Mouse (Mus musculus) midbrain, embryonic 12.5 days (tissue): ENCODE data around the gene Inpp5a. TPM values are rescaled to one million over a fixed set of nuclear protein-coding genes. Genes with fewer than 3 reads are reported as not detected.
A peak's percentile ranks its signal among the peaks of the same experiment; 100 is the strongest.

Experiments
- ATAC-seq: fragments of 200-750 bp; cut with Nextera tagmentation; 2 replicates; pipeline ENCODE4 v1.8.0; 2017; ENCODE audit warnings: low read depth, moderate TSS enrichment, moderate library complexity; ENCODE audit not compliant: low FRiP score
- H3K27ac ChIP-seq: fragments of 300-500 bp; sonication (generic); replicated peaks from 2 replicates; pipeline ENCODE4 v1.5.1; 2016; ENCODE audit warnings: mild to moderate bottlenecking
- H3K27me3 ChIP-seq: fragments of 300-500 bp; sonication (generic); 2 replicates; pipeline ENCODE4 v1.6.1; 2016; ENCODE audit warnings: mild to moderate bottlenecking
- H3K36me3 ChIP-seq: fragments of 300-500 bp; sonication (generic); 2 replicates; pipeline ENCODE4 v1.6.1; 2016
- H3K4me1 ChIP-seq: fragments of 300-500 bp; sonication (generic); 2 replicates; pipeline ENCODE4 v1.6.1; 2016
- H3K4me2 ChIP-seq: fragments of 300-500 bp; sonication (generic); replicated peaks from 2 replicates; pipeline ENCODE4 v1.6.1; 2016; ENCODE audit warnings: mild to moderate bottlenecking, moderate library complexity
- H3K4me3 ChIP-seq: fragments of 300-500 bp; sonication (generic); 2 replicates; pipeline ENCODE4 v1.5.1; 2016; ENCODE audit warnings: mild to moderate bottlenecking
- H3K9ac ChIP-seq: fragments of 300-500 bp; sonication (generic); replicated peaks from 2 replicates; pipeline ENCODE4 v1.6.1; 2016; ENCODE audit warnings: mild to moderate bottlenecking, moderate library complexity
- H3K9me3 ChIP-seq: fragments of 300-500 bp; sonication (generic); 2 replicates; pipeline ENCODE4 v1.6.1; 2016; ENCODE audit warnings: mild to moderate bottlenecking
- WGBS: fragments of 180-500 bp; shearing (Covaris S2); methylation state at CpG from one replicate; pipeline ENCODE4 v1.1.7; 2016; 5-methylcytosine and 5-hydroxymethylcytosine counted together
- polyA plus RNA-seq: library from polyadenylated mRNA; unstranded; fragments of >200 nt; fragmentation: Nextera tagmentation; extraction: Ambion mirVana; gene quantifications from 2 replicates; pipeline ENCODE4 v1.2.1, GENCODE M21; 2016

Gene Inpp5a
- polyA plus RNA-seq, 1 experiment from 2014 or later = 24.8 TPM

DNA sequence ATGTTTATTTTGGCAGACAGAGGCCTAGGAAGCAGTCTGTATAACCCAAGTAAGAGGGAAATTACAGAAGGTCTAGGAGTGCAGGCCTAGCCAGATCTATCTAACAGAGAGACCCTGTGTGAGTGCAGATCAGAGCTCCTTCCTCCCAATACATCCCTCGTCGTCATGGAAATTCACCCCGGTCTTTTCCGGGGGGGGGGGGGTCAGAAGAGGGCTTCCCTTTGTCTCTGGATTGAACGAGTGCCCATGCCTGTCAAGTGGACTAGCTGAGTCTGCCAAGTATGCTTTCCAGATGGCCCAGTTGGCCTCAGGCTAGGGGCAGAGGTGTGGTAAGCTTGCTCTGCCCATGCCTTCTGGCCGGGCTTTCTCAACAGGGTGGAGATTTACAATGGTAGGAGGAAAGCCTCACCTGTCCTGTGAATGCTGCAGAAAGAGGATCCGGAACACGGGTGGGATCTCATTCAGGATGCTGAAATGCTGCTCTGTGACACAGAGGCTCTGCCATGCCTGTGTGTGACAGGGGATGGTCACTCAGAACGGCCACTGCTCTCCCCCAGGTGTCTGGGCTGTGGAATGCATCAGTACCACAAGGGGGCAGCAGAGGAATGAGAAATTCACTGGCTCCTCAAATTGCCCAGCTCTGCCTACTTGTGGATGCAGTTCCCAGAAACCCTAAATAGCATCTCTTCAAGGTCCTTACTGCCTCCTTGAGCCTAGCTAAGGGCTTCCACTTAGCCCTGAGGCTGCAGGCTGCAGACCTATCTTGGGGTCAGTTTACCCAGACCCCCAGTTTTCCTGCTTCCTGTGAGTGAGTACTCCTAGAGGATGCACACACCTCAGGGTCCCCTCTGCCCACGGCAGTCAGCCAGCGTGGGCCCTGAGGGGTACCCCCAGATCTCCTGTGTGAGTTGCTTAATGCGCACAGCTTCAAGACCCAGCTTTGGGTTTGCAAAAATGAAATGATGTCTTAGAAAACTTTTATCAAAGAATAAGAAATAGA, 227.2 kb downstream of the Inpp5a start:
- Histone ChIP-seq H3K4me3 (no peak overlapping the region), H3K9ac (no peak overlapping the region), H3K4me1 (peaks cover 8% of the 10 kb centered on the region; the same call in 1 of the 2 replicates), H3K27me3 (peaks cover 42% of the 10 kb centered on the region), H3K4me2 (no peak overlapping the region), H3K36me3 (no peaks in the 10 kb centered on the region), H3K27ac (no peak overlapping the region), H3K9me3 (no peaks in the 10 kb centered on the region)
- 48% methylated on average over 12 of the region's 12 CpGs for WGBS
- peak; percentile 49 for ATAC-seq

- no peak for ATAC-seq
- 89% methylated on average over 13 of the region's 13 CpGs for WGBS
- Histone ChIP-seq H3K9ac (no peak overlapping the region), H3K9me3 (no peaks in the 10 kb centered on the region), H3K27ac (no peak overlapping the region), H3K27me3 (peaks cover 10% of the 10 kb centered on the region), H3K36me3 (no peaks in the 10 kb centered on the region), H3K4me2 (no peak overlapping the region), H3K4me1 (no peaks in the 10 kb centered on the region), H3K4me3 (no peak overlapping the region)
These were observed 233.7 kb downstream of the Inpp5a start for GRCm38 (mm10) chr7:139622568-139622967.

GRCm38 (mm10) chr7:139625156-139625555, 236.2 kb downstream of the Inpp5a start:
- ATAC-seq = no peak

More at GRCm38 (mm10) chr7:139625156-139625555, 236.2 kb downstream of the Inpp5a start:
- H3K36me3 ChIP-seq = no peaks in the 10 kb centered on the region
- H3K9me3 ChIP-seq = no peaks in the 10 kb centered on the region
- H3K27me3 ChIP-seq = no peaks in the 10 kb centered on the region
- no peak overlapping the region for H3K27ac ChIP-seq
- no peak overlapping the region for H3K4me2 ChIP-seq
- WGBS = 88% methylated on average over 9 of the region's 9 CpGs
- no peak overlapping the region for H3K4me3 ChIP-seq
- no peak overlapping the region for H3K9ac ChIP-seq
- H3K4me1 ChIP-seq = no peaks in the 10 kb centered on the region

Other genes with a start within 250 kb of the Inpp5a start
- gene Lrrc27, start 176.1 kb upstream of the Inpp5a start, polyA plus RNA-seq = 4.8 and 5.8 TPM in 2 replicates
- gene Stk32c, start 175.8 kb upstream of the Inpp5a start, polyA plus RNA-seq = 0.66 and 1.0 TPM in 2 replicates
- gene Pwwp2b, start 140.6 kb upstream of the Inpp5a start, polyA plus RNA-seq = 3.4 and 3.9 TPM in 2 replicates
- gene Nkx6-2, start 193.7 kb downstream of the Inpp5a start, polyA plus RNA-seq = 17.4 and 27.4 TPM in 2 replicates